Mouse (Mus musculus) forebrain, embryonic 10.5 days (tissue): ENCODE data around the gene Slc25a51. TPM values are rescaled to one million over a fixed set of nuclear protein-coding genes. Genes with fewer than 3 reads are reported as not detected.

Experiments
- DNase-seq: peaks from one replicate; pipeline ENCODE4 v3.0.0-alpha.2; 2017; ENCODE audit warnings: low spot score; ENCODE audit errors: extremely low spot score
- H3K27ac ChIP-seq: fragments of 300-500 bp; sonication (generic); 2 replicates; pipeline ENCODE4 v1.5.1; 2016; ENCODE audit warnings: mild to moderate bottlenecking
- H3K27me3 ChIP-seq: fragments of 300-500 bp; sonication (generic); 2 replicates; pipeline ENCODE4 v1.6.1; 2016; ENCODE audit warnings: mild to moderate bottlenecking; ENCODE audit not compliant: poor library complexity, severe bottlenecking
- H3K36me3 ChIP-seq: fragments of 300-500 bp; sonication (generic); replicated peaks from 2 replicates; pipeline ENCODE4 v1.6.1; 2016; ENCODE audit warnings: mild to moderate bottlenecking, moderate library complexity
- H3K4me1 ChIP-seq: fragments of 300-500 bp; sonication (generic); 2 replicates; pipeline ENCODE4 v1.6.1; 2016
- H3K4me3 ChIP-seq: fragments of 300-500 bp; sonication (generic); 2 replicates; pipeline ENCODE4 v1.5.1; 2016; ENCODE audit warnings: mild to moderate bottlenecking, moderate library complexity
- H3K9me3 ChIP-seq: fragments of 300-500 bp; sonication (generic); 2 replicates; pipeline ENCODE4 v1.6.1; 2016; ENCODE audit warnings: mild to moderate bottlenecking, moderate library complexity
- WGBS: fragments of 180-500 bp; shearing (Covaris S2); methylation state at CpG from one replicate; pipeline ENCODE4 v1.1.7; 2016; 5-methylcytosine and 5-hydroxymethylcytosine counted together
- polyA plus RNA-seq: library from polyadenylated mRNA; unstranded; fragments of >200 nt; fragmentation: Nextera tagmentation; extraction: Ambion mirVana; gene quantifications from 2 replicates; pipeline ENCODE4 v1.2.1, GENCODE M21; 2016

Gene Slc25a51
- polyA plus RNA-seq, 1 experiment from 2014 or later = 78.5 TPM

- no peaks in the 10 kb centered on the region for H3K9me3 ChIP-seq
- H3K36me3 ChIP-seq = peaks cover 37% of the 10 kb centered on the region
- H3K27me3 ChIP-seq = no peaks in the 10 kb centered on the region; the same call in 1 of the 2 replicates
- no peak for DNase-seq
- H3K27ac ChIP-seq = peak overlapping the region; percentile 3; the same call in 1 of the 2 replicates
- H3K4me1 ChIP-seq = peaks cover 67% of the 10 kb centered on the region
- 75% methylated on average over 5 of the region's 5 CpGs for WGBS
- H3K4me3 ChIP-seq = no peak overlapping the region
Observed at GRCm38 (mm10) chr4:45439281-45439680, 30.7 kb upstream of the Slc25a51 start.

- Histone ChIP-seq H3K9me3 (no peaks in the 10 kb centered on the region), H3K4me3 (no peak overlapping the region), H3K4me1 (peaks cover 69% of the 10 kb centered on the region), H3K27ac (peak overlapping the region; percentile 48), H3K36me3 (peaks cover 18% of the 10 kb centered on the region), H3K27me3 (no peaks in the 10 kb centered on the region; the same call in 1 of the 2 replicates)
- DNase-seq = no peak
- WGBS = 65% methylated on average over 3 of the region's 3 CpGs
Observed at GRCm38 (mm10) chr4:45437010-45437409, 28.4 kb upstream of the Slc25a51 start.

DNA sequence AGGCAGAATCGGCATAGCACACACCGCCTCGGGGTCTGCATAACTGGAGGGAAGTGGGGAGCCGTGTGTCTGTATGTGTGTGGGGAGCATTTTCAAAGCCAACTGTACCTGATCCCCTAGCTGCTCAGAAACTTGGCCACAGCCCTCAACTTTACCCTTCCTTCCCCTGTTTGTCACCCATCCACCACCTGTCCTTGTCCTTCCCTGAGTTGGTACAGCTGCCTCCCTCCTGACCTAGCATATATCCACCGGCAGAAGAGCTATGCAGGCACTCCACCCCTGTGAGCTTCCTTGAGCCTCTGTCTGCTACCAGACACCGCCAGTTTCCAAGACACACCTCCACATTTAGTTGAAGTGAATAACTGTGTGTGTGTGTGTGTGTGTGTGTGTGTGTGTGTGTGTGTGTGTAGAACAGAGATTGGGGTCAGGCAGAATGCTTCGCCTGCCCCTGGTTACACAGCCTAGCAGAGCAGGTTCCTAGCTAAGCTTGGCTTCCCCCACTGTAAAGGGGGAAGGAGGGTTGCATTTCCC is 27.9 kb upstream of the Slc25a51 start:
- WGBS = 73% methylated on average over 6 of the region's 7 CpGs
- Histone ChIP-seq H3K27ac (peak overlapping the region; percentile 41; the same call in 1 of the 2 replicates), H3K4me3 (no peak overlapping the region), H3K9me3 (no peaks in the 10 kb centered on the region), H3K4me1 (peaks cover 68% of the 10 kb centered on the region), H3K27me3 (no peaks in the 10 kb centered on the region; the same call in 1 of the 2 replicates), H3K36me3 (peaks cover 18% of the 10 kb centered on the region)
- no peak for DNase-seq

- 60% methylated on average over 2 of the region's 2 CpGs for WGBS
- Histone ChIP-seq H3K27me3 (no peaks in the 10 kb centered on the region; the same call in 1 of the 2 replicates), H3K27ac (0 out of 2 replicates have a peak overlapping the region, but pooled peaks have one; percentile 41), H3K36me3 (peaks cover 17% of the 10 kb centered on the region), H3K9me3 (no peaks in the 10 kb centered on the region), H3K4me3 (no peak overlapping the region), H3K4me1 (peaks cover 68% of the 10 kb centered on the region)
- no peak for DNase-seq
Observed at GRCm38 (mm10) chr4:45435899-45436298, 27.3 kb upstream of the Slc25a51 start.

DNA sequence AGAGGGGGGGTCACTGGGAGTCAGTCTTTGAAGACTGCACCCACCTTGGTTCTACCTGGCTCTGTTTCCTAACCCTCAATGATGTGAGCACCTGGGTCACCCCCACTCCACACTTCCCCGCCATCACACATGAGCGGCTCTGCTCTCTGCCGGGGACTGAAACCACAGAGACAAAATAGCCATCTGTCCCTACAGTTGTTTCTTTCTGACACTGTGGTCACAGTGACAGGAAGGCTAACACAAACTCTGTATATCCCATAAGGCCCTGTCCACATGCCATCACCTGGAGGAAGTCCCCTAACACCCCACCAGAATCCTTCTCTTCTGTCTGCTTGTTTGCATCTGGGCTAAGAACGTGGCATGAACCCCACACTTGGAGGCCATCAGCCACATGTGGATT is 26.1 kb upstream of the Slc25a51 start:
- no peak overlapping the region for H3K4me3 ChIP-seq
- peaks cover 6% of the 10 kb centered on the region for H3K36me3 ChIP-seq
- 91% methylated on average over 4 of the region's 4 CpGs for WGBS
- no peaks in the 10 kb centered on the region; the same call in 1 of the 2 replicates for H3K27me3 ChIP-seq
- no peaks in the 10 kb centered on the region for H3K9me3 ChIP-seq
- DNase-seq = no peak
- 0 out of 2 replicates have a peak overlapping the region, but pooled peaks have one; percentile 44 for H3K27ac ChIP-seq
- H3K4me1 ChIP-seq = peaks cover 68% of the 10 kb centered on the region

- Histone ChIP-seq H3K27me3 (no peaks in the 10 kb centered on the region; the same call in 1 of the 2 replicates), H3K9me3 (no peaks in the 10 kb centered on the region), H3K4me1 (peaks cover 72% of the 10 kb centered on the region), H3K27ac (peak overlapping the region; percentile 44; the same call in 1 of the 2 replicates), H3K36me3 (peaks cover 5% of the 10 kb centered on the region; the same call in 1 of the 2 replicates), H3K4me3 (no peak overlapping the region)
- no peak for DNase-seq
- WGBS = 93% methylated on average over 12 of the region's 12 CpGs
Observed at GRCm38 (mm10) chr4:45434071-45434470, 25.5 kb upstream of the Slc25a51 start.

- 88% methylated on average over 3 of the region's 3 CpGs for WGBS
- DNase-seq = no peak
- Histone ChIP-seq H3K4me3 (no peak overlapping the region), H3K4me1 (peaks cover 74% of the 10 kb centered on the region), H3K27me3 (no peaks in the 10 kb centered on the region), H3K9me3 (no peaks in the 10 kb centered on the region), H3K36me3 (peaks cover 5% of the 10 kb centered on the region; the same call in 1 of the 2 replicates), H3K27ac (no peak overlapping the region)
Observed at GRCm38 (mm10) chr4:45431806-45432205, 23.2 kb upstream of the Slc25a51 start.

- Histone ChIP-seq H3K27me3 (no peaks in the 10 kb centered on the region), H3K36me3 (peaks cover 5% of the 10 kb centered on the region; the same call in 1 of the 2 replicates), H3K27ac (no peak overlapping the region), H3K4me1 (peaks cover 74% of the 10 kb centered on the region), H3K4me3 (no peak overlapping the region), H3K9me3 (no peaks in the 10 kb centered on the region)
- no peak for DNase-seq
- WGBS = 88% methylated on average over 3 of the region's 3 CpGs
Observed at GRCm38 (mm10) chr4:45431316-45431715, 22.8 kb upstream of the Slc25a51 start.

DNA sequence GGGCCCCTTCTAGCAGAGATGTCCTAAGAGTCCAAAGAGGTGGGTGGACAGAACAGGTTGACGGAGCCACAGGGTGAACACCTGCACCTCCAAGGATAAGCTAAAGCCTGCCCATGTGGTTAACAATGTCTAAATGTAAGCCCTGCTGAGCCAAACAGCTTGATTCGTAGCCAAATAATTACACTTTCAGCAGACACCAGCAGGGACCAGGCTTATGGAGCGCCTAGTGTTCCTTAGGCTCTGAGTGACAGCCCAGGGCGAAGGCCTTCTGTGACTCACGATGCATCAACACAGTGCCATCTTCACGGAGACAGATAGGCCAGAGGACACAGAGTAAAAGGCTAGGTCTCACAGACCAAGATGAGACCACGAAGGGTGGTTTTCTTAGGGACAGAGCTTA is 20.9 kb upstream of the Slc25a51 start:
- 82% methylated on average over 7 of the region's 7 CpGs for WGBS
- DNase-seq = no peak

DNA sequence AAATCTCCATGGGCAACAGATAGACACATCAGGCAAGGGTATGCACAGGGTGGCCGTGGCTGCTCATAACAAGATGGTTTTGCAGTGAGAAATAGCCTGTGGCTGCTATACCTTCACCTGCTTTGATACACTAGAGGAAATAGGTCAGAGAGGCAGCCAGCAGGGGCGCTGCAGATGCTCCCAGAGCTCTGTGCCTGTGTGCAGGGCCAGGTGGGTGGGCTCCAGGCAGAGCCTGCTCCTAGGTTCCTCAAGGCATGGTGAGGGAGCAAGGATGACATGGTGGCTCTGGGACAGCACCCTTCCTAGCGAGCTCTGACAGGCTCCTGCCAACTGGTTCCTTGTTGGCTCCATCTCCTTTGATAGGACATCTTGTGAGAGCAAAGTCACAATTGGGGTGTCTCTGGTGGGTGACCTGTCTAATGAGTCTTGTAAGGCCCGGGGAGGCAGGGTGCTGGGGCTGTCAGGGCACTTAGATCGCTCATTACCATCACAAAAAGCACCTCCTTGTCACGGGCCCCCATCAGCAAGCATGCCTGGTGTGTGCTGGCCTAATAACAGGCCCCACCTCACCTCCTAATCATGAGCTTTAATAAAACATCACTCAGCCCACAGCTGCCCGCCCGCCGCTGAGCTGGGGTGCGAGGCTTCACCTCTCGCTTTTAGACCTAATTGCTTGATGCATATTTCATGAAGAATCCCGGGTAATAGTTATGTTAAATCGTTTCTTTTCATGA is 18.3 kb upstream of the Slc25a51 start:
- H3K27me3 ChIP-seq = no peaks in the 10 kb centered on the region
- peak overlapping the region; percentile 63; the same call in 1 of the 2 replicates for H3K27ac ChIP-seq
- 72% methylated on average over 13 of the region's 13 CpGs for WGBS
- H3K4me1 ChIP-seq = peaks cover 61% of the 10 kb centered on the region
- peak; percentile 52 for DNase-seq
- H3K4me3 ChIP-seq = no peak overlapping the region
- H3K36me3 ChIP-seq = peaks cover 4% of the 10 kb centered on the region; the same call in 1 of the 2 replicates
- no peaks in the 10 kb centered on the region for H3K9me3 ChIP-seq

More for the DNA sequence above, 20.9 kb upstream of the Slc25a51 start:
- Histone ChIP-seq H3K36me3 (peaks cover 5% of the 10 kb centered on the region; the same call in 1 of the 2 replicates), H3K27ac (peak overlapping the region; percentile 12; the same call in 1 of the 2 replicates), H3K4me3 (no peak overlapping the region), H3K4me1 (peaks cover 62% of the 10 kb centered on the region), H3K9me3 (no peaks in the 10 kb centered on the region), H3K27me3 (no peaks in the 10 kb centered on the region)

DNA sequence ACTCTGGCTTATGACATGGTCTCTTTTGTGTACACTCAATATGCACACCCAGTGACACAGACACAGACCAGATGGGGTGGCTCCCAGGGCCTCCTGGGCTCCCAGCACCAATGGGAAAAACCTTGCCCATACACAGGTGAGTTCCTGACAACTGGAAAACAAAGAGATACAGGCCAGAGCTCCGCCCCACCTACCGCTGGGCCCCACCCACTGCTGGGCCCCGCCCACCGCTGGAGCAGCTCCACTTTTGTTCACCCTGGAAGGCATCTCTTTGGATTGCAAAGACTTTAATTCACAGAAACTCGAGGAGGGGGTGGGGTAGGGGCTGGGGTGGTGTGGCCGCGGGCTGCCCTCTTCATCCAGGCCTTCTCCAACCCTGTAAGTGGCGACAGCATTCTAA is 14.8 kb upstream of the Slc25a51 start:
- Histone ChIP-seq H3K27ac (peak overlapping the region; percentile 78), H3K4me1 (peaks cover 83% of the 10 kb centered on the region), H3K27me3 (0 out of 2 replicates have a peak, but pooled peaks cover 8% of the 10 kb centered on the region), H3K4me3 (no peak overlapping the region), H3K9me3 (no peaks in the 10 kb centered on the region), H3K36me3 (no peaks in the 10 kb centered on the region; the same call in 1 of the 2 replicates)
- no peak for DNase-seq
- 17% methylated on average over 8 of the region's 8 CpGs for WGBS

- Histone ChIP-seq H3K27ac (no peak overlapping the region), H3K27me3 (peaks cover 8% of the 10 kb centered on the region; the same call in 1 of the 2 replicates), H3K4me1 (peaks cover 83% of the 10 kb centered on the region), H3K9me3 (no peaks in the 10 kb centered on the region), H3K4me3 (no peak overlapping the region), H3K36me3 (no peaks in the 10 kb centered on the region; the same call in 1 of the 2 replicates)
- no peak for DNase-seq
- WGBS = 89% methylated on average over 10 of the region's 10 CpGs
Observed at GRCm38 (mm10) chr4:45422640-45423039, 14.1 kb upstream of the Slc25a51 start.
